Mouse (Mus musculus) splenic B cell, adult 2 months (primary cell): ENCODE results near the gene Spsb3.
A peak's percentile ranks its signal among the peaks of the same experiment; 100 is the strongest.

ENCODE experiments used
- DNase-seq: peaks from one replicate; pipeline ENCODE4 v3.0.0-alpha.2; 2011; ENCODE audit warnings: low read depth, low spot score
- H3K27me3 ChIP-seq: 2 replicates; pipeline ENCODE4 v1.6.1; 2012; ENCODE audit warnings: mild to moderate bottlenecking, low read length, moderate library complexity, mixed read lengths; ENCODE audit not compliant: control insufficient read depth, poor library complexity, insufficient read depth, severe bottlenecking
- H3K36me3 ChIP-seq: 2 replicates; pipeline ENCODE4 v1.6.1; 2012; ENCODE audit warnings: mild to moderate bottlenecking, low read length, moderate library complexity, mixed read lengths; ENCODE audit not compliant: control insufficient read depth, poor library complexity, insufficient read depth, severe bottlenecking

Gene Spsb3

DNA sequence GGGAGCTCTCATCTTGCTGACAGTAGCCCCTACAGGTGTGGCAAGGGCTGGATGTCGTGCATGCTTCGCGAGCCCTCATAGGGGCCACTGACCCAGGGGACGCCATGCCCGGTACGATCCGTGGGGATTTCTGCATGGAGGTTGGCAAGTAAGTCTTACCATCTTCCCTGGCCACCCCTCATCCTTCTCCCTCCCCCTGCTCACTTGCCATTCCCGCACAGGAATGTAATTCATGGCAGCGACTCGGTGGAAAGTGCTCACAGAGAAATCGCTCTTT lies 10.5 kb downstream of the Spsb3 start:
- no peaks in the 10 kb centered on the region for H3K27me3 ChIP-seq
- H3K36me3 ChIP-seq = peaks cover 2% of the 10 kb centered on the region; the same call in 1 of the 2 replicates
- DNase-seq = no peak

DNA sequence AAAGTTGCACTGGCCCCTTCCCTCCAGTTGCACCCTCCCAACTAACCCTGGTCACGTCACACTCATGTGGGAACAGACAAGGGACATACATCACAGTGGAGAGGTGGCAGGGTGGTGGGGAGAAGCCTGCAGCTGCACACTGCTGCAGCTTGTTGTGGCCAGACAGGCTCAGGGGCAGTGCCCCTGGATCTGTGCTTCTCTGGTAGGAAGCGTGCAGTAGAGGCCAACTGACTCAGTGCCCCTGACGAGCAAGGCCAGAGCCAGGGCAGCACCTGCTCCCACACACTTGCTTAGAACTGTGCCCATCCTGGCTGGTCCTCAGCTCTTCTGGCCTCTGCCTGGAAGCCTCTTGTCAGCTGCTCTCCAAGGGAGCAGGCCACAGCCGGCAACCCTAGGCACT lies 11.2 kb downstream of the Spsb3 start:
- Histone ChIP-seq H3K27me3 (no peaks in the 10 kb centered on the region), H3K36me3 (peaks cover 2% of the 10 kb centered on the region; the same call in 1 of the 2 replicates)
- DNase-seq = no peak

- Histone ChIP-seq H3K27me3 (no peaks in the 10 kb centered on the region), H3K36me3 (peaks cover 4% of the 10 kb centered on the region; the same call in 1 of the 2 replicates)
- DNase-seq = no peak
These were observed 11.8 kb downstream of the Spsb3 start for GRCm38 (mm10) chr17:24898041-24898854.

DNA sequence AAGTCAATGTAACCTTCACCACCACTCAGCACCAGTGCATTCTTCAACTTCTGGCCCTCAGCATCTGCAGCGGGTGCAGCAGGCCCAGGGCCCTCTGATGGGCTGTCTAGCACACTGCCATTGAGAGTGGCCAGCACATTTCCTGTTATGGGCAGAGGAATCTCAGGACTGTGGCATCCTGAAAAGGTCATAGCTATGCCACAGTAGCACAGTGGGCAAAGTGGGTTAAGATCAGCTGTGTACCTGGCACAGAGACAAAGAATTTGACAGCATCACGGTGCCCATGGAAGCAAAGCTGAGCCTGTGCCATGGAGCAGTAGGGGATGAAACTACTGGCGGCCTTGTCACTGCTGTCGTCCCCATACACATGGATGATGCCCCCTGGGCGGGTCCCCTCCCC lies 12.7 kb downstream of the Spsb3 start:
- H3K36me3 ChIP-seq = peaks cover 1% of the 10 kb centered on the region
- DNase-seq = no peak
- no peaks in the 10 kb centered on the region for H3K27me3 ChIP-seq

- Histone ChIP-seq H3K27me3 (no peaks in the 10 kb centered on the region), H3K36me3 (peaks cover 5% of the 10 kb centered on the region)
- no peak for DNase-seq
These were observed 13.6 kb downstream of the Spsb3 start for GRCm38 (mm10) chr17:24900014-24900413.

DNA sequence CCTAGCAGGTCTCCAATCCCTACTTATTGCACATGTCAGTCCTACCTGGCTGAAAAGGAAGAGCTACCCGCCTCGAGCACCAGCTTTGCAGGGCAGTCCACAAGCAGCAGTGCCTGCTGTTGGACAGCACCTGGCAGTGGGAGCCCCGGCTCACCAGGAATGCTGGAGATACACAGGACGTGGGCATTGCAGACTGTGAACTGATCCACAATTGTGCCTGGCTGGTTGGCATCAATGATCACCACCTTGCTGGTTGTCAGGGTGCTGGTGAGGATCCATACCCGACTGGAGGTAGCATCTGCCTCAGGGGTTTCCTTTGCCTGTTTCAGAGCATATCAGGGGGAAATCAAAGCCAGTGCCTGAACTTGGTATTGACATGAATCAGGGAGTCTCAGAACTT lies 15.7 kb downstream of the Spsb3 start:
- no peak for DNase-seq
- Histone ChIP-seq H3K27me3 (no peaks in the 10 kb centered on the region), H3K36me3 (peaks cover 6% of the 10 kb centered on the region)

DNA sequence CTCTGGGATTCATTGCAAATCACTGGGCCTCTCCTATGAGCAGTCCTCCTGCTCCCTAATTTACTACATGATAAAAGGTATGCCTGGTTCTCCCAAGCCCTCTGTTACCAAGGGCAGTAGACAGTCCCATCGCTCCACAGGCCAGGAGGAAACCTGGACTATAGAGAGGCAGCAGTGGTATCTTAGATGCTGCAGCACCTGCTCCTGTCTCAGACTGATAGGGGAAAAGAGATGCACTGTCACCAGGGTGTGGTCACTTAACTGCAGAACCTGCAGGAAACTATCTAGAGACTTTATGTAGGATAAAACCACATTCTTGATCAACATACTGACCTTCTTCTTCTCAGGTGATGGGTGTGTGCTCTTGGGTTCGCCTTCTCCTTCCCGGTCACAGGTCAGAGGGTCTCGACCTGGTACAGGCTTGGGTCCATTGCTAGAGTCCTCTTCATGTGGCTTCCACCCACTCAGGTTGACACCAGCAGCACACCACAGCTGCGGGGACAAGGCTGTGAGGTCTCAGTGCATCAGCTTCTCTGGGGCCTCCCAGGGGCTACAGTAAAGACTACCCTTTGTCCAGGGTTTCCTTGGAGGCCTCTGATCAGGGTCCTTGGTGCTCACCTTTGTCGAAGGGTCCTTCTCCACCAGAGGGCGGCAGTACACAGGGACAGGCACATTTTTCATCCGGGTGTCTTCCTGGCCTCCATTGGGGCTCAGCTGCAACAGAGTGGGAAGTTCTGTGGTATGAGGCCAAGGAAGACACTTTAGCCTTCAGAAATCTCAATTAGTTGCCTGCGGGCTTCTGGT lies 16.4 kb downstream of the Spsb3 start:
- no peaks in the 10 kb centered on the region for H3K27me3 ChIP-seq
- peak; percentile 30 for DNase-seq
- peaks cover 6% of the 10 kb centered on the region for H3K36me3 ChIP-seq

GRCm38 (mm10) chr17:24903767-24904166 lies 17.3 kb downstream of the Spsb3 start:
- Histone ChIP-seq H3K36me3 (peaks cover 6% of the 10 kb centered on the region), H3K27me3 (no peaks in the 10 kb centered on the region)
- no peak for DNase-seq

GRCm38 (mm10) chr17:24907591-24907990 lies 21.1 kb downstream of the Spsb3 start:
- H3K36me3 ChIP-seq = peaks cover 15% of the 10 kb centered on the region
- H3K27me3 ChIP-seq = no peaks in the 10 kb centered on the region
- no peak for DNase-seq

GRCm38 (mm10) chr17:24913984-24914383 lies 27.5 kb downstream of the Spsb3 start:
- no peak for DNase-seq
- Histone ChIP-seq H3K27me3 (no peaks in the 10 kb centered on the region), H3K36me3 (peaks cover 14% of the 10 kb centered on the region)

DNA sequence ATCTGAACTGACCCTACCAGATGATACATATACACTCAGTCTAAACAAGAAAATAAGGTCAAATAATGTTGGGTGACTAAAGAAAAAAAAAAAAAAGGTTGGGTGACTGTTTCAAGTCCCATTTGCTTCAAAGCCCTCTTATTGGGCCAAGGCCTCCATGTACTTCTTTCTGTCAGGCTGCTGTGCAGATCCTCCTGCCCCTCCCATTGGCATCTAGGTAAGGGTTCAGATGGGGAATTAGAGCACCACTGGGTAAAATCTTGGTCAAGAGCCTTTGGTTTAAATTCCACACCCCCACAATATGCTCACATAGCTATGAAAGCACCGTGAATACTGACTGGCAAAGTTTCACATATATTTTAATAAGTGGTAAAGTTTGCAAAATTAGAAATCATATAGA lies 36.8 kb downstream of the Spsb3 start:
- Histone ChIP-seq H3K36me3 (peaks cover 7% of the 10 kb centered on the region; the same call in 1 of the 2 replicates), H3K27me3 (no peaks in the 10 kb centered on the region)
- no peak for DNase-seq

DNA sequence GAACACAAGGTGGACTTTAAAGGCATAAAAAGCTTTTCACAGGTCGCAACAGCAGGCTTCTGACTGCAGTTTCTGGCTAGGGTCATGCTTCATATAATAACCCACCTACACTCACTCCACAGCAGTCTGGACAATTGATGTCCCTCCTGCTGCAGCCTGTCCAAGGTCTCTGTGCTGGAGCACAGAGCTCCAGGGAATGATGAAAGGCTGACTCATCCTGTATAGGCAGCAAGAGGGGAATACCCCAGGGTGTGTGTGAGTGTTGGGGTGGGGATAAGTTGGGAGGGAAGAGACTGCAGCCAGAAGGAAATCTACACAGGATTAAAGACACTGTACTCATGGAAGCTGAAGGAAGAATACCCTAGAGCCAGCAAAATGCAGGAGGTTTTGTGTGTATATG lies 43.1 kb downstream of the Spsb3 start:
- peaks cover 3% of the 10 kb centered on the region for H3K36me3 ChIP-seq
- no peaks in the 10 kb centered on the region for H3K27me3 ChIP-seq
- DNase-seq = no peak

GRCm38 (mm10) chr17:24932431-24932830 lies 46.0 kb downstream of the Spsb3 start:
- no peak for DNase-seq
- Histone ChIP-seq H3K27me3 (no peaks in the 10 kb centered on the region), H3K36me3 (peaks cover 2% of the 10 kb centered on the region)

DNA sequence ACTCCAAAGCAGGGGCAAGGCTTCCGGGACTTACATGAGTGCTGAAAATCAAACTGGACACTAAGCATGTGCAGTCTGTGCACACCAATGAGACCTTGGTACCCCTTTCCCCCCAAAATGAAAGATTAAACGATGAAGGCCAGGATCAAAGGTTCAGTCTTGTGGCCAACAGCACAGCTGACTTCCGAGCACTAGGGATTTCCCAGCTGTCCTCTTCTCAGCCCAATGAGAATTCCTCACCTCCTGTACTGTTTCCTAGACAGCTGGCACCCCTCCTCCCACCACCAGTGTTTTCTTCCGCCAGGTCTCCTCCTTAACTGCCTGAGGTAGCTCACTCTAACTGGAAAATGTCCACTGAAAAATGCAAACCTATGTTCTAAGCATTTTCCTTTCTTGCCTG lies 46.7 kb downstream of the Spsb3 start:
- Histone ChIP-seq H3K36me3 (no peaks in the 10 kb centered on the region; the same call in 1 of the 2 replicates), H3K27me3 (no peaks in the 10 kb centered on the region)
- DNase-seq = no peak

- no peak for DNase-seq
- Histone ChIP-seq H3K36me3 (no peaks in the 10 kb centered on the region; the same call in 1 of the 2 replicates), H3K27me3 (no peaks in the 10 kb centered on the region)
These were observed 48.5 kb downstream of the Spsb3 start for GRCm38 (mm10) chr17:24934926-24935325.
